Mouse (Mus musculus) cerebellum, postnatal 36 days (tissue): ENCODE measurements around the gene Rwdd2a.
A peak's percentile ranks its signal among the peaks of the same experiment; 100 is the strongest.

Experiments
- DNase-seq, 2 experiments: peaks; one replicate each; pipeline ENCODE4 v3.0.0; 2021 to 2022; ENCODE audit warnings: mixed read lengths in 2 of 2

The Rwdd2a gene

DNA sequence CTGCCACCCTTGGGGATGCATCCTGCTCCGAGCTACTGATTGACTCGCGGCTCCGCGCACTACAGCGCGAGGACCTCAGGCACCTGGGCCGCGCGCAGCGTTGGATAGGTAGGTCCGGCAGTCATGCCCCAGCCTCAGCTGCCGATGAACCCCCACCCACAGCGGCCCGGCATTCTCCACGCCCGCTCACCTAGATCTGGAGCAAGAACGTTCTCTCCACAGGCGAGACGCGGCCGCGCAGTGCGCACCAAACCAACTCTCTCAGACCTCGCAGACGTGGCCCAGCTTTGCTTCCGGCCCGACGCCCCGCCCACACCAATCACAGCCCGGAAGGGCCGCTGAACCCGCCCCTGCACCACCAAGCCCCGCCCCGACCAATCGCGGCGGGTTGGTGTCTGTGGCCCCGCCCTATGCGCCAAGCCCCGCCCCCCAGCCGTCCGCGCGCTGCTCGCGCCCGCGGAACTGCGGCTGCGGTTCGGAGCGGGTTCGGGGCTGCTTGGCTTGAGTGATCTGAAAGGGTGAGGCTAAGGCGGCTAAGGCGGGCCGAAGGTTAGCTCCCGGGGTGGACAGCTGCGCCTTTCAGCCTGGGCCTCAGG, at the start of gene Rwdd2a, which contains the start of gene Pgm3:
Gene Rwdd2a, plus strand, starts transcription at position 452 of the 596 bp plus-strand sequence.
Gene Pgm3, minus strand, starts transcription at position 303 of the 596 bp plus-strand sequence.
- peak; percentile 95 to 97 for DNase-seq

GRCm38 (mm10) chr9:86522335-86522734, 49.5 kb upstream of the Rwdd2a start:
- no peak for DNase-seq

- DNase-seq = no peak
Measured at GRCm38 (mm10) chr9:86525600-86525999, 46.2 kb upstream of the Rwdd2a start.

- no peak for DNase-seq
Measured at GRCm38 (mm10) chr9:86534071-86534470, 37.7 kb upstream of the Rwdd2a start.

DNA sequence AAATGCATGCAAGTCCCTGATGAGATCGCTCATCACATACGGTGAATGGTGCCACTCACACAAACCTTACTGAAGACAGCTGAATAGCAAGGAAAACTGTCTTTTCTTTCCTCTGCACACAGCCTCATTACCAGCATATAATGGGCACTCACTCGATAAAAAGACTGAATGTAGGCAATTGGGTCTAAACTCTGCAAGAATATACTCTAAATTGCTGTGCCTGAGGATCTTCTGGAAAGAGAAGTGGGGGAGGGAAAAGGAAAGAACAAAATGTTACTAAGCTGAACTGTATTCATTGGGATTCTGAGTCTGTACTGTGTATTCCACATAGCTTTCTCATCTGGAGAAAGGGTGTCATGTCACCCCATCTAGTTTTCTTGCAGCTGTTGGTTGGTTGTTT, 28.3 kb upstream of the Rwdd2a start:
- no peak for DNase-seq

DNA sequence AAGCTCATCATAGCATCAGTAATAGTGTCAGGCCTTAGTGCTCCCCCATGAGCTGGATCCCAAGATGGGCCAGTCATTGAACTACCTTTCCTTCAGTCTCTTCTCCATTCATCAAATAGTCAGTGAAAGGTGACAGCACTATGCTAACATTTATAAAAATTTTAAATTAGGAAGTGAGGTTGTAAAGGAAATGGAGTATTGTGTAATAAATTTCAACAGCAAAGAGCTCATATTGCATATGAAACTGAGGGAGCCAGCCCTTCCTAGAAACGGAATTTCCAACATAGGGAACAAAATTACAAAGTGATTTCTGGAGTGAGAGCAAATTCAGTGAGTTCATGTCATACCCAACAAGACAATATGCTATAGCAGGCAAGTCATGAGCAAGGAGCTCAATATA, 27.2 kb upstream of the Rwdd2a start:
- DNase-seq = no peak

- no peak for DNase-seq
Measured at GRCm38 (mm10) chr9:86549637-86550162, 22.1 kb upstream of the Rwdd2a start.

GRCm38 (mm10) chr9:86550717-86551116, 21.1 kb upstream of the Rwdd2a start:
- DNase-seq = no peak

DNA sequence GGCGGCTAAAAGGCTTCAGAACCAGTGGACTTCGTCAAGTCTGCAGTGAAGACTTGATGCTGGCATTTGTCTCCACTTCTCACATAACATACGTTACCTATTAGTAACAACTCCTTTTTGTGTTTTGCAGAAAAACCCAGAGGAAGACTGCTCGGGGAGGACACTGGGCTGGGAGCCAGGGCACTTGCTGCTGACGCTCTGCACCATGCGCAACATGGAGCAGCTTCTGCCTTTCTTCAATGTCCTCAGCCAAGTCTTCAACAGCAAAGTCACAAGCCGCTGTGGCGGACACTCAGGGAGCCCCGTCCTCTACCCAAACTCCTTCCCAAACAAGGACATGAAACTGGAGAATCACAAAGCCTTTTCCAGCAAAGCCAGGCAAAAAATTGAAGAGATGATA, 17.9 kb upstream of the Rwdd2a start:
- peak in 1 of 2 experiments; percentile 24 for DNase-seq

DNA sequence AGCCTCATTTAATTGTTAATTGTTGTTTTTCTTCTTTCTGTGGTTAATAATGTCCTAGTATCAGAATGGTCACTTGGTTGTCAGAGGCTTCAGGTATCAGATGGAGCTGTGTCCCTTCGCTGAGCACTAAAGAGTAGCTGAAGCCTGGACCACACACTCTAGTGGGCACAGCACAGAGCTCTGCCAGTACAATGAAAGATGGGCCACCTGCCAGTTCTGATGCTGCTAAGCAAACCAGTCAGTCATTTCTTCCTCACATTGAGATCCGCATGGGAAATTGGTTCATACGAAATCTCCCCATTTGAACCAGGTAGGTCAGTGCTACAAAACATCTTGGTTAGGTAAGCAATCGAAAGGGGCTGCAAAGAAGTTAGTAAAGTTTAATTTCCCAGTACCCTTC, 17.1 kb upstream of the Rwdd2a start:
- DNase-seq = peak in 1 of 2 experiments; percentile 21

DNA sequence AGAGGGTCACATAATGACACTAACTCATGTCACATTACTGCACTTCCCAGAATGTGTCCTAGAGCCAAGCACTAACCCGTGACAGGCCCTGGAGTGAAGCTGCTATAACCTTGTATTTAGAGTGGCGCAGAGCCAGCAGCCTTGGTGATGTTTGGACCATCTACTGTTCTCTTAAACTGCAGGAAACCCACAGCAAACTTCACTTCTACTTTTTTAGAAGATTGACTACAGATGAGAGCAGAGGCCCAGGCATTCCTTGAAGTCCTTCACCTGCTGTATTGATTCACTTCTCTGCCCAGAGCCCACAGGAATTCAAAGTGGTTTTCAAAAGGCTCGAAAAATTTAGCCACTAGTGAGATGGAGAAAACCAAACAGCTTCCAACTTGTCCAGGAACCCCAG, 11.2 kb upstream of the Rwdd2a start:
- DNase-seq = no peak

DNA sequence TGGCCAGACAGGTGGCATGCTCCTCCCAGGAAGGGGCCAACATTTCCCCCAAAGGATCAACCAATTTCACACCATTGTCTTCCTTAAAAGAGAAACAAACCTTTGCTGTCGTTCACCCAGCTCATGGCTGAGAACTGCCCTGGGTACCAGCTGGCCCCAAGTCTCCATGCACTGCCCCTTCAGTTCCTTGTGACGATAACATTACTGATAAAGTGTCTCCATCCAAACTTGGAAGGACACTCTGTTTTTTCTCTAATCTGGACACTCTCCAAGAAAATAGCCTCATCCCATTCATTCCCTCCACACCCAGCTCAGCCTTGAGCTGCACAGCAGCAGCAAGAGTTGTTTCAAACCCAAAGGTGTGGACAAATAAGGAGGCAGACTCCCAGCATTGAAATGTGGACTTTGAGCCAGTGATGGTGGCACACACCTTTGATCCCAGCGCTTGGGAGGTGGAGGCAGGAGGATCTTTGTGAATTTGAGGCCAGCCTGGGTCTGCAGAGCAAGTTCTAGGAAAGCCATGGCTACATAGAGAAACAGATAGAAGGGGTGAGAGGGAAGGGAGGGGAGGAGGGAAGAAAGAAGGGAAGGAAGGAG, 2.4 kb upstream of the Rwdd2a start:
- no peak for DNase-seq

- DNase-seq = no peak
Measured at GRCm38 (mm10) chr9:86570261-86570890, 1.4 kb upstream of the Rwdd2a start.

DNA sequence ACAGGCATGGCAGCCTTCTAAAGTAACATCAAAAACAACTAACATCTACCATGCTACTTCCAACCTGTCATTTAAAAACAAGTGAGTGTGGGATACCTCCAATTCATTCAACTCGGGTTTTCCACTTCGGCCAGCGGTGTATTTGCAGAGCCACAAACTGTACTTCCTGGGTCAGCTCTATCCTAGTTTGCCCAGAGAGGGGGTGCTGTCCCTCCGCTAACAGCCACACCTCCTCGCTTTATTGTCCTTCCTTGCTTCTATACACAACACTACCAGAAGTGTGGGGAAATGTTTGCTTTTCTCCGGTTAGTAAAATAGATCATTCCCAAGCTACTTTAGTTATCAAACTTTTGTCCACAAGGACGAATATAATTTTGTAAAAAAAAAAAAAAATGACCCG, 845 bp upstream of the Rwdd2a start:
- DNase-seq = no peak

GRCm38 (mm10) chr9:86572196-86572595, 405 bp downstream of the Rwdd2a start:
- DNase-seq = peak in 1 of 2 experiments; percentile 48

DNA sequence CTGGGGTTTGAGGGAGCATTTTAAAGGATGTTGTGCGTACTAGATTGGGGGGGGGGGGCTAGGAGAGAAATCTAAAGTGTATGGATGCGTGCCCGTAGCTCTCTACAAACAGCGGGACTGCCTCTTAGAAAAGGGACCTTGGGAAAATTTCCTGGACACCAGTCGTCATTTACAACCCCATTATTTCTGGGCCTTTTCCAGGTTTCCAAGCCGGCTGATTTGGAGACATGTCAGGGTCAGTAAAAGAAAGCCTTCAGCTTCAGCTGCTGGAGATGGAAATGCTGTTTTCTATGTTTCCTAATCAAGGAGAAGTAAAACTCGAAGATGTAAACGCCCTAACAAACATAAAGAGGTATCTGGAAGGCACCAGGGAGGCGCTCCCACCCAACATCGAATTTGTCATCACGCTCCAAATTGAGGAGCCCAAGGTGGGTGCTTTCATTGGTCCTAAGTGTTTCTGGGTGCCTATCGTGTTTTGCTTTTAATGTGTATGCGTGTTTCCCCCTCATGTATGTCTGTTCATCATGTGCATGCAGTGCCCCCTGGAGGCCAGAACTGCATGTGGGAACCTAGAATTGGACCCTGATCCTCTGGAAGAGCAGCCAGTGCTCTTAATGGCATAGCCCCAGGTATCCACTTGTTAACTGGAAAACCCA, 973 bp downstream of the Rwdd2a start:
- DNase-seq = peak; percentile 81 to 82

GRCm38 (mm10) chr9:86573616-86574303, 2.0 kb downstream of the Rwdd2a start:
- DNase-seq = no peak

DNA sequence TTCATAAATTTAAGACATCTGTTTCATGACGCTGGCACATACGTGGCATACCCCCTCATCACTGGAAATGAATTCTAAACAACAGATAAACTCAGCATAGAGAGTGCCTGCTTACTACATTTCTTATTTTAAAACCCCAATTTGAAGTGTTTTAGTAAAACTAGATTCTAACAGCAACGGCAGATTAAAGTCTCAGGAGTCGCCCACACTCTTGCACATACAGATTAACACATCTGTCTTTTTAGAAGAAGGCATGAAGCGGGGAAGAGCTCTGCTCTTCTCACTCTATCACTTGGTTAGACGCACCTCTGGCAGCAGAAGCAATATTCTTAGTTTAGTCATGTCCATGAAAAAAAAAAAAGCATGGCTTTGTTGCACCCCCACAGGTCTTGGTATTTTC, 3.4 kb downstream of the Rwdd2a start:
- DNase-seq = no peak

GRCm38 (mm10) chr9:86579657-86580056, 7.9 kb downstream of the Rwdd2a start:
- DNase-seq = no peak

- peak; percentile 67 to 70 for DNase-seq
Measured at GRCm38 (mm10) chr9:86583740-86584139, 11.9 kb downstream of the Rwdd2a start.

GRCm38 (mm10) chr9:86587019-86587795, 15.4 kb downstream of the Rwdd2a start:
- DNase-seq = no peak
